Comparison of ENCODE assay signal across 22 mouse cellular contexts in the genomic region with DNA sequence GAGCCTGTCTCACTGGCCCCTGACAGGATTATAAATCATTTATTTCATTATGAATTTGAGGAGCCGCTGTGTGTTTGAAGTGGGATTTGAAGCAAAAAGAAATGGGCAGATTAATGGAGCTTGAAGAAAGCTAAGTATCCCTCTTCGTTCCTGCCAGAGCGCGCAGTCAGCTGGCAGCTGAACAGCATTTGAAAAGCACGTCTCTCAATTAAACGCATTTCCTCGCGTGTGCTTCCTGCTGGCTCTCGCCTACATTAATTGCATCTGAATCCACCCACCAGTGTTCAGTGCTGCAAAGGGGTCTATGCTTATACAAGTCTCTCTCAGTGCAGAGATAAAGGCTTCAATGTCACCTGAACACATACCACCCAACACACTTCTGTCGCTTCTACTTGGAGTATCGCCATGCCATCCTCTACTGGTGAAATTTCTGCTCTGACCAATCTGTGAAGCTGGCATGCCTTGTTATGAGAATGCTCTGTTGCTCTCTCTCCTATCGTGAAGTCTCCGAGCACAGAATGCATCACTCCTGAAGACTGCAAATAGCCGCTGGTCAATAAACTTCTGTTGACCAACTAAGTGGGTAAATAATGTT.
DNase-seq lines count a peak whose midpoint lies in the region; ATAC-seq lines count a peak whose summit lies in the region.
"Had no signal": no experiment of that assay in that cellular context is flagged by ENCODE, and none has a peak within 500 bp of the region (broad histone marks: within the 10 kb centered on the region; RNA-seq: fewer than 3 reads in every experiment).

No protein-coding gene starts in this region.

- H3K27ac ChIP-seq in hindbrain, embryonic 13.5 days: peak overlapping the region; percentile 0; the same call in 1 of the 2 replicates
- no peak overlapping the region for H3K27ac ChIP-seq in hindbrain, embryonic 12.5 days
- peak overlapping the region; percentile 19; the same call in 1 of the 2 replicates for H3K27ac ChIP-seq in neural tube, embryonic 13.5 days (replicated peaks)
- peak overlapping the region; percentile 19; the same call in 1 of the 2 replicates for H3K27ac ChIP-seq in neural tube, embryonic 15.5 days (replicated peaks)
- H3K27ac ChIP-seq: embryonic facial prominence, embryonic 10.5 days; left cerebral cortex, adult 2 months; limb, embryonic 10.5 days; midbrain, embryonic 15.5 days had no signal

- peaks cover 28% of the 10 kb centered on the region for H3K4me1 ChIP-seq in hindbrain, embryonic 13.5 days (replicated peaks)
- H3K4me1 ChIP-seq in hindbrain, embryonic 12.5 days: peaks cover 14% of the 10 kb centered on the region
- peaks cover 22% of the 10 kb centered on the region for H3K4me1 ChIP-seq in neural tube, embryonic 13.5 days (replicated peaks)
- H3K4me1 ChIP-seq in neural tube, embryonic 15.5 days: peaks cover 16% of the 10 kb centered on the region

- H3K9ac ChIP-seq in hindbrain, embryonic 13.5 days: no peak overlapping the region
- H3K9ac ChIP-seq in hindbrain, embryonic 12.5 days: no peak overlapping the region
- no peak overlapping the region for H3K9ac ChIP-seq in neural tube, embryonic 13.5 days
- no peak overlapping the region for H3K9ac ChIP-seq in neural tube, embryonic 15.5 days (replicated peaks)
- H3K9ac ChIP-seq: liver, postnatal 0 days; midbrain, embryonic 15.5 days had no signal

- no peak for ATAC-seq in hindbrain, embryonic 13.5 days (ENCODE audit: low FRiP score)
- no peak for ATAC-seq in hindbrain, embryonic 12.5 days (ENCODE audit: low FRiP score)
- peak; percentile 63; the same call in 1 of the 2 replicates for ATAC-seq in neural tube, embryonic 13.5 days (ENCODE audit: low read depth)
- ATAC-seq in neural tube, embryonic 15.5 days (ENCODE audit: low FRiP score): peak; percentile 29; the same call in 1 of the 2 replicates
- ATAC-seq: liver, postnatal 0 days; midbrain, embryonic 15.5 days; Patski had no signal

- H3K4me3 ChIP-seq in hindbrain, embryonic 13.5 days: no peak overlapping the region
- H3K4me3 ChIP-seq in hindbrain, embryonic 12.5 days: no peak overlapping the region
- no peak overlapping the region for H3K4me3 ChIP-seq in neural tube, embryonic 13.5 days
- H3K4me3 ChIP-seq in neural tube, embryonic 15.5 days (replicated peaks): no peak overlapping the region
- H3K4me3 ChIP-seq: embryonic facial prominence, embryonic 10.5 days; left cerebral cortex, adult 2 months; limb, embryonic 10.5 days; midbrain, embryonic 15.5 days had no signal

- H3K27me3 ChIP-seq in hindbrain, embryonic 13.5 days: no peaks in the 10 kb centered on the region
- no peaks in the 10 kb centered on the region for H3K27me3 ChIP-seq in hindbrain, embryonic 12.5 days
- no peaks in the 10 kb centered on the region for H3K27me3 ChIP-seq in neural tube, embryonic 13.5 days
- no peaks in the 10 kb centered on the region for H3K27me3 ChIP-seq in neural tube, embryonic 15.5 days (replicated peaks)
- H3K27me3 ChIP-seq: midbrain, embryonic 15.5 days; Patski had no signal

- H3K9me3 ChIP-seq in hindbrain, embryonic 13.5 days: peaks cover 5% of the 10 kb centered on the region; the same call in 1 of the 2 replicates
- peaks cover 4% of the 10 kb centered on the region; the same call in 1 of the 2 replicates for H3K9me3 ChIP-seq in hindbrain, embryonic 12.5 days (replicated peaks)
- H3K9me3 ChIP-seq in neural tube, embryonic 13.5 days: no peaks in the 10 kb centered on the region
- no peaks in the 10 kb centered on the region for H3K9me3 ChIP-seq in neural tube, embryonic 15.5 days (replicated peaks)
- H3K9me3 ChIP-seq: limb, embryonic 10.5 days; midbrain, embryonic 15.5 days had no signal

- no peak overlapping the region for H3K4me2 ChIP-seq in hindbrain, embryonic 13.5 days
- no peak overlapping the region for H3K4me2 ChIP-seq in hindbrain, embryonic 12.5 days (replicated peaks)
- no peak overlapping the region for H3K4me2 ChIP-seq in neural tube, embryonic 13.5 days
- no peak overlapping the region for H3K4me2 ChIP-seq in neural tube, embryonic 15.5 days
- H3K4me2 ChIP-seq: midbrain, embryonic 15.5 days had no signal

- H3K36me3 ChIP-seq in hindbrain, embryonic 13.5 days: no peaks in the 10 kb centered on the region
- H3K36me3 ChIP-seq in hindbrain, embryonic 12.5 days: no peaks in the 10 kb centered on the region
- H3K36me3 ChIP-seq in neural tube, embryonic 13.5 days: no peaks in the 10 kb centered on the region
- H3K36me3 ChIP-seq in neural tube, embryonic 15.5 days: no peaks in the 10 kb centered on the region
- H3K36me3 ChIP-seq: embryonic facial prominence, embryonic 10.5 days; limb, embryonic 10.5 days; midbrain, embryonic 15.5 days had no signal

- 71% methylated on average over 14 of the region's 14 CpGs for WGBS in hindbrain, embryonic 13.5 days
- WGBS in hindbrain, embryonic 12.5 days: 85% methylated on average over 14 of the region's 14 CpGs
- WGBS in neural tube, embryonic 13.5 days: 61% methylated on average over 14 of the region's 14 CpGs
- 61% methylated on average over 14 of the region's 14 CpGs for WGBS in neural tube, embryonic 15.5 days

- peak; percentile 58 to 63 for DNase-seq in cerebellum, postnatal 10 days
- no peak for DNase-seq in cerebellum, postnatal 4 days (ENCODE audit: low spot score in 2 of 2)
- no peak for DNase-seq in neural tube, embryonic 10.5 days (ENCODE audit: extremely low spot score, low spot score)
- DNase-seq in cerebellum, adult 11-12 months: no peak
- DNase-seq: adrenal gland, adult 8-10 months; cerebellum, postnatal 36 days; gastrocnemius, postnatal 25 days; kidney, adult 11 months; kidney, postnatal 10 days; liver, postnatal 0 days; lung, postnatal 14 days; spleen, adult 18-20 months; thymus, postnatal 36 days had no signal

Comparison
In these comparisons a context has a peak if more than half of its experiments do, and no peak if none do; other contexts are left out.
1. DNase-seq: peak in cerebellum, postnatal 10 days (2 of 2); none in cerebellum, postnatal 4 days (0 of 2), neural tube, embryonic 10.5 days (single experiment) and cerebellum, adult 11-12 months (single experiment).
2. ATAC-seq: peak in neural tube, embryonic 13.5 days (single experiment) and neural tube, embryonic 15.5 days (single experiment); none in hindbrain, embryonic 13.5 days (single experiment) and hindbrain, embryonic 12.5 days (single experiment).